Mouse (Mus musculus) ES-Bruce4 (cell line): Measurements from ENCODE around the gene Adamts9. TPM values are rescaled to one million over a fixed set of nuclear protein-coding genes. Genes with fewer than 3 reads are reported as not detected.

Experiments used
- H3K27ac ChIP-seq: 2 replicates; pipeline ENCODE4 v1.5.1; 2012; ENCODE audit warnings: low read length, inconsistent platforms; ENCODE audit not compliant: insufficient read depth
- H3K27me3 ChIP-seq: 2 replicates; pipeline ENCODE4 v1.6.1; 2012; ENCODE audit warnings: mild to moderate bottlenecking, low read length, inconsistent platforms; ENCODE audit not compliant: control insufficient read depth, poor library complexity, insufficient read depth, severe bottlenecking
- H3K36me3 ChIP-seq: 2 replicates; pipeline ENCODE4 v1.6.1; 2012; ENCODE audit warnings: inconsistent platforms, mild to moderate bottlenecking, low read length, moderate library complexity; ENCODE audit not compliant: control insufficient read depth, poor library complexity, insufficient read depth, severe bottlenecking
- H3K4me1 ChIP-seq: one replicate; pipeline ENCODE4 v1.8.1; 2011; ENCODE audit warnings: low read length; ENCODE audit not compliant: control insufficient read depth, insufficient read depth
- H3K4me3 ChIP-seq: 2 replicates; pipeline ENCODE4 v1.5.1; 2011; ENCODE audit warnings: low read depth, mild to moderate bottlenecking, low read length
- H3K9ac ChIP-seq: 2 replicates; pipeline ENCODE4 v1.6.1; 2012; ENCODE audit warnings: low read depth, mild to moderate bottlenecking, inconsistent platforms; ENCODE audit not compliant: poor library complexity, severe bottlenecking
- H3K9me3 ChIP-seq: replicated peaks from 2 replicates; pipeline ENCODE4 v1.6.1; 2012; ENCODE audit warnings: mild to moderate bottlenecking, low read length, inconsistent platforms; ENCODE audit not compliant: control insufficient read depth, poor library complexity, insufficient read depth, severe bottlenecking
- CTCF ChIP-seq: IDR thresholded peaks from one replicate; pipeline ENCODE4 v1.8.1; 2011; ENCODE audit warnings: low read depth, low read length
- EP300 ChIP-seq: IDR thresholded peaks from 2 replicates; pipeline ENCODE4 v1.6.1; 2011; ENCODE audit warnings: low read depth, low read length; ENCODE audit not compliant: insufficient read depth
- POLR2A ChIP-seq: IDR thresholded peaks from one replicate; pipeline ENCODE4 v1.8.1; 2011; ENCODE audit warnings: low read length; ENCODE audit not compliant: insufficient read depth
- polyA plus RNA-seq: library from polyadenylated mRNA; stranded (reverse); fragments of >200 nt; gene quantifications from 2 replicates; pipeline ENCODE4 v1.2.4, GENCODE M21; 2011; ENCODE audit warnings: low read depth; ENCODE audit not compliant: missing spikeins, insufficient read depth, insufficient read length

The Adamts9 gene
- polyA plus RNA-seq, 1 experiment: 8.9 TPM

DNA sequence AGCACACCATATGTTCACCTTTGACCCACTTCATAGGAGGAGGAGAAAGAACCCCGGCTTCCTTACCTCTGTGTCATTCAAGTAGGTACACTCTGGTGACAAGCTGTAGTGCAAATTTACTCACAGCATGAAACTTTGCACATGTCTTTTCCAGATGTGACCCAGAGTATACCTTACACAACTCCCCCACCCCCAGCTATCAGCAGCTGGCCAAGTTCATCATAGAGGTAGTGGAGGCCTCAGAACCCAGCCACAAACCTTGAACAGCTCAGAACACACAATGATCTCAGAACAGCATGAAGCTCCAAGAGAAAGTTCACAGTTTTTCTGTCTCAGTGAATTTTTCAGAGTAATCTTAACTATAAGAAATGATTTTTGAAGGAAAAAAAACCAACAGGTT is 51.8 kb downstream of the Adamts9 start:
- Histone ChIP-seq H3K4me1 (no peaks in the 10 kb centered on the region), H3K36me3 (no peaks in the 10 kb centered on the region), H3K4me3 (no peak overlapping the region), H3K27me3 (no peaks in the 10 kb centered on the region), H3K9me3 (no peaks in the 10 kb centered on the region), H3K27ac (no peak overlapping the region), H3K9ac (no peak overlapping the region)
- TF ChIP-seq POLR2A (no peak), CTCF (no peak), EP300 (no peak)

DNA sequence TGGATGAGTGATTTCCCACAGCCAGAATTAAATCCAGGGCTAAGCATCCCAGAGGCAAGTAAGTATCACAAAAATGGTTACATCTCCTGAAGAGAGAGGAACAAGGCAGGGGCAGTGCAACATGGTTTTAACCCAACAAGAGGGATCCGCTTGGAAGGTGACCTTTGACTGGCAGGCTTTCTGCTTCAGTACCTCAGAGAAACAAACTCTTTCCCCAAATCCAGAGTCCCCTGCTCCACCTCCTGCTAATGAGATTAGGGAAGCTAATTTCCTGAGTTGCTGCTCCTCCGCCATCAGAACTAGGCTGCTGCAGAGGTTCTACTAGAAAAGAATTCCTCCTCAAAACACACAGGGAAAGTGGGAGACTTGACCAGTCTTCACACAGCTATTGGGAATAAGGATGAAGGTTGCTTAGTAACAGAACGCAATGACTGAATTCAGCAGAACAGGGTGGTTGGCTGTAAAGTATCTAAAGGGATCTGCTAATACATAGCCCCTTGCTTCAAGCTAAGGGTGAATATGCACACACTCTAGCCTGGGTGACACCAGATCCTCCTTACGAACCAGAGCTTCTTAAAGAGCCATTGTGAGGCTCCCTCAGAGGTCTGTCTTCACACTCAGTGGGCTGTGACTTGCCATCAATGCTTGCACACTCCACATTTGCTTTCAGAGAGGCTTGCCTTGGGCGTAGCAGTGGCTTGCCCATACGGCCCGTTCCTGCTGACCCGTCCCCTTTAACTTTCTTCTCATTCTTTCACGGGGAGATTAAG is 60.0 kb downstream of the Adamts9 start:
- Histone ChIP-seq H3K4me3 (no peak overlapping the region), H3K27ac (no peak overlapping the region), H3K36me3 (no peaks in the 10 kb centered on the region), H3K4me1 (no peaks in the 10 kb centered on the region), H3K27me3 (no peaks in the 10 kb centered on the region), H3K9me3 (no peaks in the 10 kb centered on the region), H3K9ac (no peak overlapping the region)
- TF ChIP-seq POLR2A (no peak), EP300 (no peak), CTCF (no peak)

DNA sequence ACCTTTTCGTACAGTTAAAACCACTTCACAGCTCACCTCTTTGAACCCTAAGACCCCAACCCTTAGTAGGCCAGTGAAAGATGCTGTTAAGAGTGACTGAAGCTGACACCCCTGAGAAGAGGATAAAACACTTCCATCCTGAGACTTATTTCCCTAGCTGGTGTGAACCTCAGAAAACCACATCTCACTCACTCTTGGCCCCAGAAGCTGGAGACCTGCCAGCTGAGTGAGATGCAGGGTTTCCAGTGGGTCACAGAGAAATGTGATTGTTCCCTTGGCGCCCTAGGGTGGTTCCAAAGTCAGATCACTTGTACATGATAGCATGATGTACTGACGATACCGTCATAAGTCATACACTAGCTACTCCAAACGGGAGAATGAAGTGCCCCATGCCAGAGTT is 60.8 kb downstream of the Adamts9 start:
- Histone ChIP-seq H3K36me3 (no peaks in the 10 kb centered on the region), H3K4me1 (no peaks in the 10 kb centered on the region), H3K9me3 (no peaks in the 10 kb centered on the region), H3K27ac (no peak overlapping the region), H3K4me3 (no peak overlapping the region), H3K27me3 (no peaks in the 10 kb centered on the region), H3K9ac (no peak overlapping the region)
- no peak for TF ChIP-seq CTCF
- no peak for TF ChIP-seq EP300
- no peak for TF ChIP-seq POLR2A

DNA sequence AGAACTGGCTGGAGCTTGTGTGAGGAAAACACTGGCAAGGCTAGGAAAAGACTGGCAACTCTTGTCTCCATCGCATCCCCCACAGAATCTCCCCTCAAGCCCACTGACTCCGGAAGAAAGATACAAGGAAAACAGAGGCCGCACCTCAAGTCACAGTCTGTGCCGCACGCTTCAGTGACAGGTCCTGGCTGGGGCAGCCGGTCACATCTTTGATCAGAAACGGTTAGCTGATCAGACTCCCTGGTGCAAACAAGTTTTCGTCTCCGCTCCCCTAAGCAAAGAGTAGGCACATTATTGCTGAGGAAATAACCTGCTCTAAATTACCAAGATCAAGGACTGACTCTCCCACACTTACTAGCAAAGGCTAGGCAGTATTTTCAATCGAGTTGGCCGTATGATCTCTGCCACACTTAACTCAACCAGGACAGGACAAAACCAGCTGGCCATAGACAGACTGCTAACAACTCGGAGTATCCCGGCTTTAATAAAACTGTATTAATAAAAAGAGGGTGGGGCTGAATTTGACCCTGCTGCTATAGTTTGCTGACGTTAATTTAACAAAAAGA is 63.5 kb downstream of the Adamts9 start:
- H3K27me3 ChIP-seq: no peaks in the 10 kb centered on the region
- no peak for TF ChIP-seq EP300
- no peaks in the 10 kb centered on the region for H3K36me3 ChIP-seq

DNA sequence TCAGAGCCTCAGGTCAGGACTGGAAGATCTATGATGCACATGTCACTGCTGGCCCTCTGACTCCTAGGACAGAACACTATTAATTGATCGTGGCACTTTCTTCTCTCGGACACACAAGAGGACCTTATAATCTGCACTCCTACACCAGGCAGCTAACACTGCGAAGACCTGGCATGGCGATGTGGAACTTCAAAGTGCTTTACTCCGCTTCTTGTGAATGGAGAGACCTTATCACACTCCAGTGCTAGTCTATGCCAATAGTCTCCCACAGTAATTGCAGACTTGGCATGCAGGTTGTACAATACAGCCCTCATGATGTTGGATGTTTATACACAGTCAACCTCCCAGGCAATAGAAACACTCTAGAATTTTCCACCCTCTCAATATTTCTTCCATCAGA is 64.5 kb downstream of the Adamts9 start:
- Histone ChIP-seq H3K4me3 (no peak overlapping the region), H3K36me3 (no peaks in the 10 kb centered on the region), H3K27me3 (no peaks in the 10 kb centered on the region), H3K9me3 (no peaks in the 10 kb centered on the region), H3K27ac (no peak overlapping the region), H3K9ac (no peak overlapping the region), H3K4me1 (no peaks in the 10 kb centered on the region)
- TF ChIP-seq CTCF: no peak
- no peak for TF ChIP-seq EP300
- no peak for TF ChIP-seq POLR2A

More for the DNA sequence above, 63.5 kb downstream of the Adamts9 start:
- H3K27ac ChIP-seq: no peak overlapping the region
- H3K4me3 ChIP-seq: no peak overlapping the region
- H3K9me3 ChIP-seq: no peaks in the 10 kb centered on the region
- no peak overlapping the region for H3K9ac ChIP-seq
- no peaks in the 10 kb centered on the region for H3K4me1 ChIP-seq

DNA sequence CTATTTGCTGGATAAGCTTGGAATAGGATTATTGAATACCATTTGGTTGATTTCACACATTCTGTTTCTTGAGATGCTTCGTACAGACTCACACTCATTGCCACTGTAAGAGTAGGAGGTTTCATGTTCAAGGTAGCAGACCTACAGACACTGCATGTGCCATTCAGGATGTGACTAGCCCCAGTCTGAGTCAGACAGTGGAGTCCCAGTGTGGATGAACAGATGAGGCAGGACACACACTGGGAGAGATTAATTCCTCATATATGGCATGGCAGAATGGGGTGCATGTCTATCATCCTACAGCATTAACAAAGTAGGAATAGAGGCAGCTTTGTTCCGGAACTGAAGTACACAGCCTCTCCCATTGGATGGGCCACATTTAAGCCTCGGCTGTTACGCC is 66.1 kb downstream of the Adamts9 start:
- no peaks in the 10 kb centered on the region for H3K36me3 ChIP-seq
- no peak overlapping the region for H3K4me3 ChIP-seq
- H3K27me3 ChIP-seq: no peaks in the 10 kb centered on the region
- no peak overlapping the region for H3K27ac ChIP-seq
- no peaks in the 10 kb centered on the region for H3K9me3 ChIP-seq
- H3K9ac ChIP-seq: no peak overlapping the region
- no peak for TF ChIP-seq POLR2A
- TF ChIP-seq EP300: no peak
- TF ChIP-seq CTCF: no peak
- H3K4me1 ChIP-seq: no peaks in the 10 kb centered on the region
